11 mouse cellular contexts compared by ENCODE assay signal in genomic region chr13:25639522-25640291, GRCm38 (mm10).
A peak's percentile ranks its signal among the peaks of the same experiment; 100 is the strongest.
DNase-seq lines count a peak whose midpoint lies in the region; ATAC-seq and TF ChIP-seq lines count a peak whose summit lies in the region.
"Had no signal": no experiment of that assay in that cellular context is flagged by ENCODE, and none has a peak within 500 bp of the region (broad histone marks: within the 10 kb centered on the region; RNA-seq: fewer than 3 reads in every experiment).

No protein-coding gene starts in this region.

- H3K4me1 ChIP-seq in heart, embryonic 10.5 days: peaks cover 10% of the 10 kb centered on the region
- H3K4me1 ChIP-seq in kidney, embryonic 16.5 days (ENCODE audit: insufficient read depth, low read length): 0 out of 2 replicates have a peak, but pooled peaks cover 3% of the 10 kb centered on the region
- H3K4me1 ChIP-seq in cerebellum, adult 2 months (ENCODE audit: control insufficient read depth, insufficient read depth, low read length): no peaks in the 10 kb centered on the region
- H3K4me1 ChIP-seq: forebrain, embryonic 12.5 days; midbrain, embryonic 15.5 days had no signal

- ATAC-seq in kidney, embryonic 16.5 days (ENCODE audit: low FRiP score, low TSS enrichment): peak; percentile 89
- ATAC-seq: midbrain, embryonic 15.5 days had no signal

- peak overlapping the region; percentile 81 for H3K27ac ChIP-seq in heart, embryonic 10.5 days
- peak overlapping the region; percentile 48; the same call in 1 of the 2 replicates for H3K27ac ChIP-seq in kidney, embryonic 16.5 days (ENCODE audit: low read length)
- no peak overlapping the region for H3K27ac ChIP-seq in cerebellum, adult 2 months (ENCODE audit: insufficient read depth, low read length)
- H3K27ac ChIP-seq: forebrain, embryonic 12.5 days; midbrain, embryonic 15.5 days had no signal

- no peak overlapping the region for H3K9ac ChIP-seq in kidney, embryonic 16.5 days (replicated peaks; ENCODE audit: low read length)
- H3K9ac ChIP-seq: forebrain, embryonic 12.5 days; midbrain, embryonic 15.5 days had no signal

- no peaks in the 10 kb centered on the region for H3K27me3 ChIP-seq in heart, embryonic 10.5 days (ENCODE audit: insufficient read depth, poor library complexity, severe bottlenecking)
- no peaks in the 10 kb centered on the region for H3K27me3 ChIP-seq in kidney, embryonic 16.5 days (ENCODE audit: insufficient read depth, low read length)
- no peaks in the 10 kb centered on the region for H3K27me3 ChIP-seq in cerebellum, adult 2 months (ENCODE audit: control insufficient read depth, insufficient read depth, low read length)
- H3K27me3 ChIP-seq: forebrain, embryonic 12.5 days; midbrain, embryonic 15.5 days had no signal

- H3K4me3 ChIP-seq in heart, embryonic 10.5 days: no peak overlapping the region
- H3K4me3 ChIP-seq in kidney, embryonic 16.5 days (ENCODE audit: low read length): no peak overlapping the region
- no peak overlapping the region for H3K4me3 ChIP-seq in cerebellum, adult 2 months (replicated peaks; ENCODE audit: insufficient read depth, low read depth, low read length)
- H3K4me3 ChIP-seq: forebrain, embryonic 12.5 days; midbrain, embryonic 15.5 days had no signal

- no peak for DNase-seq in heart, embryonic 10.5 days (ENCODE audit: low spot score)
- DNase-seq in heart, adult 18-20 months: no peak
- peak; percentile 5 for DNase-seq in right cerebral cortex, postnatal 14 days
- no peak for DNase-seq in right cerebral cortex, postnatal 4 days
- no peak for DNase-seq in adrenal gland, postnatal 36 days
- no peak for DNase-seq in cerebellum, adult 2 months
- no peak for DNase-seq in cerebellum, adult 11-12 months
- DNase-seq: cerebellum, adult 9-11 months had no signal

- no peak for TF ChIP-seq CTCF in cerebellum, adult 2 months (IDR thresholded peaks at IDR 0.05; ENCODE audit: borderline replicate concordance, insufficient read depth, low read depth, low read length)

- WGBS in heart, embryonic 10.5 days: 16% methylated on average over 6 of the region's 6 CpGs
- WGBS in kidney, embryonic 16.5 days: 14% methylated on average over 6 of the region's 6 CpGs
- 21% methylated on average over 6 of the region's 6 CpGs for WGBS in cerebellum, adult 2 months

- H3K36me3 ChIP-seq in heart, embryonic 10.5 days: no peaks in the 10 kb centered on the region
- H3K36me3 ChIP-seq in kidney, embryonic 16.5 days (ENCODE audit: insufficient read depth, low read length): no peaks in the 10 kb centered on the region
- H3K36me3 ChIP-seq: forebrain, embryonic 12.5 days; midbrain, embryonic 15.5 days had no signal

- TF ChIP-seq POLR2A in cerebellum, adult 2 months (IDR thresholded peaks at IDR 0.05; ENCODE audit: borderline replicate concordance, insufficient read depth, low read length): no peak

- H3K4me2 ChIP-seq in kidney, embryonic 16.5 days (replicated peaks; ENCODE audit: low read depth, low read length): no peak overlapping the region
- H3K4me2 ChIP-seq: forebrain, embryonic 12.5 days; midbrain, embryonic 15.5 days had no signal

- no peaks in the 10 kb centered on the region for H3K9me3 ChIP-seq in heart, embryonic 10.5 days
- H3K9me3 ChIP-seq in kidney, embryonic 16.5 days (ENCODE audit: low read length): no peaks in the 10 kb centered on the region
- H3K9me3 ChIP-seq: forebrain, embryonic 12.5 days; midbrain, embryonic 15.5 days had no signal
